Mouse (Mus musculus): ENCODE measurements around the gene Lpin2. TPM values are rescaled to one million over a fixed set of nuclear protein-coding genes. Genes with fewer than 3 reads are reported as not detected.

Gene Lpin2
- total RNA-seq, 4 experiments from 2014 or later, result 43.3 to 68.5 (median 55.2) TPM

DNA sequence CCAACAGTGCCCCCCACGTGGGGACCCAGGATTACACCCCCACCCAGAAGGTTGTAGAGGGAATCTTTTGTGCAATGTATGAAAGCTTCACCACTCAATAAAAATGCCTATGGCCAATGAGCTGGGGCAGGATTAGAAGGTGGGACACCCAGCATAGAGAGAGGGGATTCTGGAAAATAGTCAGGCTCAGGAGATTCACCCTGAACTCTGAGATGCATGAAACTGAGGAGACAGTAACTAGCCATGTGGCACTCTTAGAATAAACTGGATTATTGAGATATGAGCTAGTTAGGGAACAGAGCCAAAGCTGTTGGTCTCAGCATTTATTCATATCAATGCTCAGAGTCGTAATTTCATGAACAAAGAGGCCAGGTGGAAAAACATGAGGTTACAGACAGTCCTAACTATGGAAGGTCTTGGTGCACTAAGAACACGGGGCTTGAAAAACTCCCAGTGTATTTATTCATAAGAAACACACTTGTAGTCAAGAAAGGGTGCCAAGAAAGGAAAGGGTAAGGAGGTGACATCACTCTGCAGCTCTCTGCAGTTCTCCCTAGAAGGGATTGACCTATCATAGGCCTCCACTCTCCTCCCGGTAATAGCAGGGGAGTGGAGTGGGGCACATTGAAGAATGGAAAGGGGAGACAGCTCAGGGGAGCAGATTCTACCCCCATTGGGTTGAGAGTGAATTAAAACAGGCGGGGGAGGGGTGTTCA lies 83.1 kb downstream of the Lpin2 start:
- DNase-seq, result no peak

GRCm38 (mm10) chr17:71267374-71267773 lies 85.0 kb downstream of the Lpin2 start:
- DNase-seq, result no peak

- DNase-seq, result no peak
Measured at GRCm38 (mm10) chr17:71268152-71268551, 85.8 kb downstream of the Lpin2 start.

DNA sequence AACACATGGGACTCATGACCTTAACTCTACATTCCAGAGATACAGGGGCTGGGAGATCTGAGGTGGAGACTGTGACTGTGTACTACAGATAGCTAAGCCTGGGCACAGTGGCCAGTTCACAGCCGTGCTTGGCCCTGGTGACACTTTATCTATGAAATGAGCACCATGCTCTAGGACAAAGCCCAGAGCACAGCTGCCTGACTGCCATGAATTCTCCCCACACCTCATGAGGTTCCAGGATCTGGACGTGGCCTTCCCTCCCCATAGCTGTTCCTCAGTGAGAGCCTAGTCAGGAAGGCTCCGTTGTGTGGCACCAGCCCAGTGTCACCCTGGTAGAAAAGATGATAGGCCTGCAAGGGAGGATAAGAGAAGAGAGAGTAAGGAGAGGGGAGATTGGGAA lies 86.2 kb downstream of the Lpin2 start:
- DNase-seq, result no peak

- DNase-seq, result no peak
Measured at GRCm38 (mm10) chr17:71273901-71274300, 91.5 kb downstream of the Lpin2 start.

GRCm38 (mm10) chr17:71276771-71277170 lies 94.4 kb downstream of the Lpin2 start:
- no peak for DNase-seq

- no peak for DNase-seq
Measured at GRCm38 (mm10) chr17:71277701-71278491, 95.5 kb downstream of the Lpin2 start.

DNA sequence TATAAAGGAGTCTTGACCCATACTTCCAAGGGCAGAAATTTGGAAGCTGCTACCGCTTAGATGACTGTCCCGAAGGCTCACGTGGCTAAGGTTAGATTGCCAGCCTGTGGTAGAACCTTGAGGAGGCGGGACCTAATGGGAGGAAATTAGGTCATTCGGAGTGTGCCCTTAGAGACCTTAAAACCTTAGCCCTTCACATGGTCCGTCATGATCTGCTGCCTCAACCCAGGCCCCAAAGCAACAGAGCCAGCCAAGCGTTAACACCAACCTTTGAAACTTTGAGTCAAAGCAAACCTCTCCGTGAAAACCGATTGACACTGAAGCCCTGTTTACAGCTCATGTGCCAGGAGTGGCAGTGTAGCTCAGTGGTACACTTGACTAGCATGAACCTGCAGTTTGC lies 100.4 kb downstream of the Lpin2 start:
- no peak for DNase-seq

DNA sequence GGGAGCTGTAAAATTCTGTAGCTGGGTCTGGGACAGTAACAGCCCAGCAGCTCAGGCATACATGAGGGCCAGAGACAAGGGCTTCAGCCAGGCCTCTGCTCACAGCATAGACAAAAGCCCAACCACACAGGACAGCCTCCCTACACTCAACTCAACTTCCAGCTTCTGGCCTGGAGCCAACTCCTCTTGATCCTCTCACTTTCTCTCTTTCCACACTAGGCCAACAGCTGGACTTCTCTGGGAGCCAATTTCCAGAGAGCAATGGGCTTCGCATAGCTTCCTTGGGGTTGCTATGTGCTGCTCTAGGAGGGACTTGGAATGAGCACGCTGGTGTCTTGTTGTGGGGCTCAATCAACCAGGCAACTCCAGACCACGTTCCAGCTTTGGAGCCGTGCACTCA lies 100.9 kb downstream of the Lpin2 start:
- DNase-seq, result no peak

DNA sequence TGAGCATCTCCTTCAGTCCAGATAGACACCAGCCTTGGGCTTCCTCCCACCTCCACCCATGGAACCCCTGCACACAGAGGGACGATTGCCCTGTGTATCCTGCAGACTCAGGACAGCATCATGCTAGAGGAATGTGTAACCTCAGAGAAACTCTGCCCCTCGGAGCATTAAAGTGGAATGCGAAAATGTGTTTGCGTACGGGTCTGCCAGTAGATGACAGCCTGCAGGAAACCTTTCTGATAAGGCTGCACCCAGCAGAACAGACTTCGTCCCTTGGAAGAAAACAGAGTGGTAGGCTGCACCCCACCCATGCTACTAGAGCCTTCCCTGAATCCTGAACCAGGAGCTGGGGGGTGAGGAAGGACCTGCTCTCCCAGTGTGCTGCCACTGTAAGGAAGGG lies 102.5 kb downstream of the Lpin2 start:
- DNase-seq, result no peak

DNA sequence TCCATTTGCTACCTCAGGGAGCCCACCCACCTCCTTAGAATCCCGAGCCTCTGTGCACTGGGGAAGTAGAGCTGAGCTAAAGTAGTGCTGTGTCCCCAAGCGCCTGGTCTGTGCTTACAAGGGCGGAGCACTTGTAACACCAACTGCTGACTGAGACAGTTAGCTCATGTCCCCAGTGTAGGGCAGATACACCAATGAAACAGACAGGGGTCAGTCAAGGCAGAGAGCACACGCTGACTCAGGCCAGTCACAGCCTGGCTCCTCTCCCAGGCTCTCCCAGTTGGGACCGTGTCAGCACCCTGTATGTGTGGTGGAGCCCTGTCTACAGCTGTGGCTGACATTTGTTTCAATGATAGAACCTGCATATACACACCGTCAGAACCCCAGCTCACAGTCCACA lies 103.6 kb downstream of the Lpin2 start:
- no peak for DNase-seq

GRCm38 (mm10) chr17:71287586-71287985 lies 105.2 kb downstream of the Lpin2 start:
- DNase-seq, result no peak

DNA sequence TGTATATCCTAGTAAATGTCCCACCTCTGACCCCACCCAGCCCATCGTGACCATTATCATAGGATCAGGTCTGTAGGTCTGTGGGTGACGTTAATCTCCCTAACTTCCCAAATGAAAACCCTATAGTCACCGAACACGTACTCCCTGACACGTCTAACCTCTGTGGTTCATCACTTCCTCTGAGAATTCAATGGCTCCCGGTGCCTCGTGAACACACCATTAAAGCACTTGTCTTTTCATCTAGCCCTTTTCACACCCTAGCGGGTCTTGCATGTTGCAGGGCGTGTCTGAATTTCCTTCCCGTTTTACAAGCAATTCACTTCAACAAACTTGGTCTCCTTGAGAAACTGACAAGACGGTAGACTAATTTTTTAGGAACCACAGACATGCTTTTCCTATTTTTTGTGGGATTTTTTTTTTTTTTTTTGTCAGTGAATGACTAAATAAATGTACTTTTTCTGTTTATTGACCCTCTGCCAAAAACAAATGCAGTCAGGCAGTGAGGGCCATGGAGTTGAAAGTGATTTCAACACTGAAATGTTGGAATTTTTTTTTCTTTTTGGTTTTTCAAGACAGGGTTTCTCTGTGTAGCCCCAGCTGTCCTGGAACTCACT lies 105.9 kb downstream of the Lpin2 start:
- no peak for DNase-seq

- no peak for DNase-seq
Measured at GRCm38 (mm10) chr17:71288808-71289548, 106.6 kb downstream of the Lpin2 start.

DNA sequence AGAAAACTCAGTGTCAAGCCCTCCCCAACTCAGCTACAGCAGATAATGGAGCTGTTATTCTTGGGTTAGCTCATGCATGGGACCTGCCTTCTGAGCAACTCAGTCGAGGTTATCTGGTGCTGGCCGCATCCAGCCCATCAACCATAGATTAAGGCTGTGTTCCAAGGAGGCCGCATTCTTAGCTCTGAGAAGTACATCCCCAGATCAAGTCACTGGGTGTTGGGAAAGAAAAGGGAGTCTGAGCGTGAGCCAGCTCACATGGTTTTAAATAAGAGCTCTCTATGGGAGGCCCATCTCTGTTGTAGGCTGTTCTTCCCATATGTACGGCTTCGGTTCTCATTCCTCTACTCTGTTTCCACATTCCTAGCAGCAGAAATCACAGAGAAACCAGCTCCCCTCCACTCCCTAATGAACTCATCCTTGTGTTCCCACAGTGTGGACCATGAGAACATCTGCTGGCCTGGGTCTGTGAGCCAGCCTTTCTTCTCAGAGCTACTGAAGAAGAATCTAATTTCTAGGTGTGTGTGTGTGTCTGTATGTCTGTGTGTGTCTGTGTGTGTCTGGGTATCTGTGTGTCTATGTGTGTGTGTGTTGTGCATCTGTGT lies 107.3 kb downstream of the Lpin2 start:
- no peak for DNase-seq

- no peak for DNase-seq
Measured at GRCm38 (mm10) chr17:71290486-71291410, 108.4 kb downstream of the Lpin2 start.

- no peak for DNase-seq
Measured at GRCm38 (mm10) chr17:71291897-71292420, 109.6 kb downstream of the Lpin2 start.

- no peak for DNase-seq
Measured at GRCm38 (mm10) chr17:71292897-71293296, 110.5 kb downstream of the Lpin2 start.

DNA sequence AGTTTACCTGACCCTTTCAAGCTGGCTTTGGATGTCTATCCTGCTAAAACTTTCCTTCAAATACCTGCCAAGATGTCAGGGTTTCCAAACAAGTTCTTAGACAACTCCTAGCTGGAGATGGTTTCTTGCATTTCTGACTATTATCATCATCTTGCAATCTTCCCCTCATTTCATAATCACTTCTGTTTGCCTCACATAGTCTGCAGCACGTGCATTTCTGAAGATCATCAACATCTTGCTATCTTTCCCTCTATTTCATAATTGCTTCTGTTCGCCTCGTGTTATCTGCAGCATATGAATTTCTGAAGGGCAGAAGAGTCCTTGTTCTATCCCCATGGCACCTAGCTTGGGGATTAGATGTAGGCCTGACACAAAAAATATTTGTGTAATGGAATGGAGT lies 112.2 kb downstream of the Lpin2 start:
- DNase-seq, result no peak
